Mouse (Mus musculus) layer of hippocampus, postnatal 25 days (tissue): ENCODE measurements at regions not wholly inside any gene's neighbourhood (a gene's known extent, or its start where the extent isn't known, plus 50 kb on each side); places are given as distances from the start of the nearest gene placed in this dataset.

Experiments used
- DNase-seq, 2 experiments: peaks; one replicate each; pipeline ENCODE4 v3.0.0; 2022; ENCODE audit warnings: mixed read lengths in 2 of 2, low spot score in 1 of 2; ENCODE audit errors: extremely low spot score in 1 of 2

GRCm38 (mm10) chr4:96968545-96969164 lies 183.7 kb upstream of the Gm12695 start:
- no peak for DNase-seq
